Mouse (Mus musculus) heart, postnatal 0 days (tissue): ENCODE data around the gene Gys1.

Experiments used
- CTCF ChIP-seq: IDR thresholded peaks from 2 replicates; pipeline ENCODE4 v1.5.1; 2016; ENCODE audit warnings: antibody characterized with exemption, control low read depth, low read depth
- EP300 ChIP-seq: IDR thresholded peaks from 2 replicates; pipeline ENCODE4 v1.6.1; 2016; ENCODE audit warnings: antibody characterized with exemption, low read depth

GRCm38 (mm10) chr7:45396787-45397186 is 37.9 kb upstream of the Gys1 start:
- TF ChIP-seq CTCF (no peak), EP300 (no peak)
